Mouse (Mus musculus) megakaryocyte, embryonic 14.5 days (primary cell): ENCODE measurements around the gene Lhfp.

ENCODE experiments used
- FLI1 ChIP-seq: IDR thresholded peaks from 2 replicates; pipeline ENCODE4 v1.6.1; 2012; ENCODE audit warnings: low read length, inconsistent platforms, mixed read lengths
- GATA1 ChIP-seq: IDR thresholded peaks from 3 replicates; pipeline ENCODE4 v1.6.1; 2012; ENCODE audit warnings: mixed read lengths, low read length, inconsistent platforms, borderline replicate concordance

DNA sequence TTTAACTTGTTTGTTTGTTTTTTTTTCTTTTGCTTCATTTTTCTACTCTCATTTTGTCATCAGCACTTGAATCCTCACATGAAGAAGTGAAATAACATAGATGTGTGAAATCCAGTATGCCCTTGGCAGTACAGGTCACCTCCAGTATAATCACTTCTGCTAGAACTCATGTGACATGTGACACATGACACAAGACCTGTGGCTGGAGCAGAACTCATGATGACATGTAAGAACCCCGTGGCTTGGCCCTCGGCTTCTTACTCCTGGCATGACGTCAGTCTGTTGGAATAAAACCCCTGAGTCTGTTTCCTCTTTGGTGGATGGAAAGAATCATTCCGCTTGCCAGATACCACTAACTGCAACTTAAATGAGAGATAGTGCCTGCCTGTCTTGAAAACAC lies 14.0 kb upstream of the Lhfp start:
- TF ChIP-seq FLI1 (no peak), GATA1 (no peak)
